Comparison of ENCODE assay signal across 31 mouse cellular contexts in genomic region chr5:5260309-5260708, GRCm38 (mm10).
DNase-seq lines count a peak whose midpoint lies in the region; ATAC-seq and TF ChIP-seq lines count a peak whose summit lies in the region.
"Had no signal": no experiment of that assay in that cellular context is flagged by ENCODE, and none has a peak within 500 bp of the region (broad histone marks: within the 10 kb centered on the region; RNA-seq: fewer than 3 reads in every experiment).

No protein-coding gene starts in this region.

- H3K9me3 ChIP-seq in heart, embryonic 14.5 days (ENCODE audit: control insufficient read depth, low read length): no peaks in the 10 kb centered on the region
- H3K9me3 ChIP-seq: embryonic facial prominence, embryonic 12.5 days; hindbrain, embryonic 10.5 days; hindbrain, embryonic 15.5 days; liver, embryonic 15.5 days; stomach, embryonic 15.5 days had no signal

- no peak for TF ChIP-seq CTCF in kidney, adult 2 months (conservative IDR thresholded peaks at IDR 0.05; ENCODE audit: insufficient read depth, insufficient read length, low read depth, low read length)

- H3K27ac ChIP-seq in heart, embryonic 14.5 days (replicated peaks in 1 of 2; ENCODE audit: control insufficient read depth in 1 of 2, insufficient read depth in 1 of 2, low read depth in 2 of 2, low read length in 2 of 2): peak overlapping the region in 1 of 2 experiments; percentile 10; a peak in 2 of 4 replicates
- H3K27ac ChIP-seq in kidney, adult 2 months (ENCODE audit: insufficient read depth, low read depth, low read length): no peak overlapping the region
- H3K27ac ChIP-seq: embryonic facial prominence, embryonic 12.5 days; heart, adult 2 months; hindbrain, embryonic 10.5 days; hindbrain, embryonic 15.5 days; liver, embryonic 15.5 days; stomach, embryonic 15.5 days had no signal

- DNase-seq in heart, adult 11 months: no peak
- DNase-seq in kidney, adult 2 months: peak; percentile 4
- no peak for DNase-seq in kidney, adult 9 months
- DNase-seq in Muller cell, postnatal 12 days (ENCODE audit: inconsistent ontology term): peak; percentile 31
- peak; percentile 43 for DNase-seq in embryo, embryonic 10.5 days (ENCODE audit: low spot score)
- no peak for DNase-seq in frontal cortex, postnatal 25 days (ENCODE audit: low spot score in 2 of 2)
- DNase-seq: adrenal gland, adult 2 months; adrenal gland, postnatal 36 days; B cell, adult 2 months; cerebellum, adult 18-20 months; cerebellum, postnatal 10 days; gastrocnemius, postnatal 25 days; heart, adult 2 months; kidney, adult 18-20 months; kidney, postnatal 4 days; layer of hippocampus, adult 9-11 months; liver; lung, embryonic 14.5 days; lung, postnatal 14 days; right cerebral cortex, postnatal 25 days; thymus, postnatal 14 days had no signal

- no peaks in the 10 kb centered on the region for H3K36me3 ChIP-seq in heart, embryonic 14.5 days (ENCODE audit: control insufficient read depth, insufficient read depth, low read length)
- H3K36me3 ChIP-seq in kidney, adult 2 months (ENCODE audit: control insufficient read depth, insufficient read depth, low read length): no peaks in the 10 kb centered on the region
- H3K36me3 ChIP-seq: embryonic facial prominence, embryonic 12.5 days; hindbrain, embryonic 10.5 days; hindbrain, embryonic 15.5 days; liver, embryonic 15.5 days; stomach, embryonic 15.5 days had no signal

- no peak for TF ChIP-seq POLR2A in kidney, adult 2 months (IDR thresholded peaks at IDR 0.05; ENCODE audit: low read depth, low read length)

- 0 out of 2 replicates have a peak overlapping the region, but pooled peaks have one; percentile 58 for H3K4me2 ChIP-seq in heart, embryonic 14.5 days (ENCODE audit: low read length)
- H3K4me2 ChIP-seq: embryonic facial prominence, embryonic 12.5 days; hindbrain, embryonic 15.5 days; liver, embryonic 15.5 days; lung, embryonic 14.5 days; stomach, embryonic 15.5 days had no signal

- ATAC-seq in heart, embryonic 14.5 days (ENCODE audit: insufficient number of reproducible peaks, insufficient read depth, low FRiP score, low read depth): no peak
- ATAC-seq: activated CD4-positive, CD25-positive, alpha-beta regulatory T cell, adult 4 months; forebrain, embryonic 14.5 days; inflammation-experienced regulatory T-cells, adult 6 months; midbrain, embryonic 16.5 days had no signal

- H3K9ac ChIP-seq in heart, embryonic 14.5 days (ENCODE audit: low read length): no peak overlapping the region
- H3K9ac ChIP-seq: embryonic facial prominence, embryonic 12.5 days; hindbrain, embryonic 15.5 days; liver, embryonic 15.5 days; lung, embryonic 14.5 days; stomach, embryonic 15.5 days had no signal

- H3K27me3 ChIP-seq in heart, embryonic 14.5 days (ENCODE audit: control insufficient read depth, insufficient read depth, low read length): no peaks in the 10 kb centered on the region
- no peaks in the 10 kb centered on the region for H3K27me3 ChIP-seq in kidney, adult 2 months (replicated peaks; ENCODE audit: control insufficient read depth, insufficient read depth, low read length)
- H3K27me3 ChIP-seq: embryonic facial prominence, embryonic 12.5 days; hindbrain, embryonic 15.5 days; liver, embryonic 15.5 days; stomach, embryonic 15.5 days had no signal

- WGBS in heart, embryonic 14.5 days: 34% methylated on average over 7 of the region's 7 CpGs
- WGBS in kidney, adult 2 months: 68% methylated on average over 7 of the region's 7 CpGs

- peaks cover 12 to 37% of the 10 kb centered on the region in 2 experiments for H3K4me1 ChIP-seq in heart, embryonic 14.5 days (ENCODE audit: control insufficient read depth in 2 of 2, insufficient read depth in 2 of 2, low read length in 2 of 2)
- H3K4me1 ChIP-seq in kidney, adult 2 months (ENCODE audit: control insufficient read depth, insufficient read depth, low read length): no peaks in the 10 kb centered on the region
- H3K4me1 ChIP-seq: liver, embryonic 15.5 days had no signal

- no peak overlapping the region for H3K4me3 ChIP-seq in heart, embryonic 14.5 days (ENCODE audit: control insufficient read depth in 1 of 2, insufficient read depth in 1 of 2, low read depth in 1 of 2, low read length in 2 of 2)
- H3K4me3 ChIP-seq in kidney, adult 2 months (ENCODE audit: insufficient read depth, low read depth, low read length): no peak overlapping the region
- H3K4me3 ChIP-seq: embryonic facial prominence, embryonic 12.5 days; hindbrain, embryonic 10.5 days; hindbrain, embryonic 15.5 days; liver, embryonic 15.5 days; stomach, embryonic 15.5 days had no signal

Comparison
In these comparisons a context has a peak if more than half of its experiments do, and no peak if none do; other contexts are left out.
1. DNase-seq: peak in kidney, adult 2 months (single experiment), Muller cell, postnatal 12 days (single experiment) and embryo, embryonic 10.5 days (single experiment); none in heart, adult 11 months (single experiment), kidney, adult 9 months (single experiment) and frontal cortex, postnatal 25 days (0 of 2).